Mouse (Mus musculus) adrenal gland, adult 18-20 months (tissue): Measurements from ENCODE around the gene Alox8. TPM values are rescaled to one million over a fixed set of nuclear protein-coding genes. Genes with fewer than 3 reads are reported as not detected.

Experiments
- DNase-seq, 2 experiments: peaks; one replicate each; pipeline ENCODE4 v3.0.0; 2021 to 2022; ENCODE audit warnings: low spot score in 2 of 2
- total RNA-seq, 2 experiments: library from RNA; stranded (reverse); gene quantifications; 1 replicate in 1 of 2; 2 replicates in 1 of 2; pipeline ENCODE4 v1.2.3; 2021

The Alox8 gene
- total RNA-seq, 2 experiments from 2014 or later, result not detected

DNA sequence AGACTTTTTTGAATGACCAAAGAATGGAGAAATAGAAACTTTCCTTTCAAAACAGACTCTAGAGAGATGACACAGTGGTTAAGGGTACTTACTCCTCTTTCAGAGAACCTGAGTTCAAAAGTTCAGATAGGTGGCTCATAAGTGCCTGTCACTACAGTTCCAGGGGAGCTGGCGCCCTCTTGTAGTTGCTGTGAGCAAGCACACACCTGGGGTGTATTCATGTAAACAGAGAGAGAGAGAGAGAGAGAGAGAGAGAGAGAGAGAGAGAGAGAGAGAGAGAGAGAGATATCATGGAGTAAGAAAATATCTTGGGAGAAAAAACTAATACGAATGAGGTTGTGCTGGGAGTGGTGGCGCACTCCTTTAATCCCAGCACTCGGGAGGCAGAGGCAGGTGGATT is 17.5 kb downstream of the Alox8 start:
- no peak for DNase-seq

DNA sequence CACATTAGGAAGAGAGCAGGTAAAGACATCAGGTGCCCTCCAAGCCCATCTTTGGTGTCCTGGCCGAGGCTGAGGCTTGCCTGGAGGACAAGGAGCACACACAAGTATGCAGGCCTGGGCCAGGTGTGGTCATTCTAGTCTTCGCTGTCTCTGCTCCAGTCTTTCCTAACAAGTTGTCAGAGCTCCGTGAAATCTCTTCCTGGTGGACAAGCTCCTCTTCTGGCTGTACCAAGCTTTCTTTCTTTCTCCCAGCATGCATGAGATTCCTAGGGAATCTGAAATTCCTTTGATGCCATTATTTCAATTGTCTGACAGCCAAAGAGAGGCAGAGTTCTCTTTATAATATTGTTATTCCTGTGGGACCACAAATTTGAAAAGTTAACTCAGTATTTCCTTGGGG is 18.1 kb downstream of the Alox8 start:
- DNase-seq, result no peak

DNA sequence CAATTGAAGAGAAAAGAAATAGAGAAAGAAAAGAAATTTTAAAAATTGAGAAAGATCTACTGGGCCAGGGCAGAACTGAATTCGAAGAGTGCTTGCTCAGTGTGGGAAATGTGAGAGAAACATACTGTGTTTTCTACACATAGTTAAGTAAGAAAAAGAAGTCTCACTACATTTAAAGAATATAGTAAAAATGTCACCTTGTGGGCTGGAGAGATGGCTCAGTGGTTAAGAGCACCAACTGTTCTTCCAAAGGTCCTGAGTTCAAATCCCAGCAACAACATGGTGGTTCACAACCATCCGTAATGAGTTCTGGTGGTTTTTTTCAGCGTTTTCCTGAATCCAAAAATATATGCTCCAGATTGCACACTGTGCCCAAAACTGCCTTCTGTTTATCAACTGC is 19.1 kb downstream of the Alox8 start:
- no peak for DNase-seq

DNA sequence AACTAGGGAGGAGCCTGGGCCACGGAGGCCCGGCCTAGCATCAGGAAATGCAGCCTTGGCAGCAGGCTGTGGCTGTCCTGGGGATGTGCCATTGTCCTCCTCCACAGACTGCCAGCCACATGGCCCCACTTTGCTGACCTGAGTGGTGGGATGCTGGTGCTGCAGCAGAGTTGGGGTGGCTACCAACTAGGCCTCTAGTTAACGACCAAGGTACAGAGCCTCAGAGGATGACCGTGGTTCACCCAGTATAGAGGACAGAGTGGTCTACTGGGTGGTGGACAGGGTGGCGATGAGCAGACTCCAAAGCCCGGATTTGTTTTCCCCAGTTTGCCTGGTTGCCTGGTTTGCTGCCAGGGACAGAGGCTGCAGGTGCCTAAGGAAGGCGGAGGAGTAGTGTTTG is 22.9 kb downstream of the Alox8 start:
- no peak for DNase-seq

DNA sequence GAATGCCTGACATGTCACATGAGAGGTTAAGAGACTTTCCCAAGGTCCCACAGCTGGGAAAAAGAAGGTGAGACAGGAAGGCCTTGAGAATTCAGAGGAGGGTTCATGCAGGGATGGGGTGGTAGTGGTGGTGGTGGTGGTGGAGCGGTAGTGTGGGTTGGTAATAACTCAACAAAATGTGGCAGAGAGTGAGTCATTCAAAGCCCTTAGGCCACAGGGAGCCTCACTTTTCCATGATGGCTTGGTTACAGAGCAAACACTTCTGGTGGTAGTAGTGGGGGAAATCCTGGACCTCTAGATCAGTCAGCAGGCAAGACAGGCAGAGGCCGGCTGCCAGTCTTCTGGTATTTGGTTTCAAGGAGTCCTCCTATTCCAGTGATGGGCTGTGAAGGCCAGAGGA is 25.0 kb downstream of the Alox8 start:
- no peak for DNase-seq

DNA sequence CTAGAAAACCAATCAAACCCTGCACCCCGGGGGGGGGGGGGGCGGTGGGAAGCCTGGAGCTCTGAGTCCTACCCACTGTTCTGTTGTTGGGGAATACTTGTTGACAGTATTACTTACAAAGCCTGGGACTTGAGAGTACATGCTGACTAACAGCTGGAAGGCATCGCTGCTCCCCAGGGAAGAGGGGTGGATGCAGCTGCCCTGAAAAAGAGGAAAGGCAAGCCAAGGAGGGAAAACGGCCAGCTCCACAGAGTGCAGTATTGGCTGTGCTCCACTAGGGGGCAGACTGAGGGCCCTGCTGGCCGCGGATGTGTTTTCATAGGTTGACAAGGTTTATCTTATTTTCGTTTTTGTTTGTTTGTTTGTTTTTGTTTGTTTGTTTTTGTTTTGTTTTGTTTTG is 26.0 kb downstream of the Alox8 start:
- peak; percentile 33 to 60 for DNase-seq

DNA sequence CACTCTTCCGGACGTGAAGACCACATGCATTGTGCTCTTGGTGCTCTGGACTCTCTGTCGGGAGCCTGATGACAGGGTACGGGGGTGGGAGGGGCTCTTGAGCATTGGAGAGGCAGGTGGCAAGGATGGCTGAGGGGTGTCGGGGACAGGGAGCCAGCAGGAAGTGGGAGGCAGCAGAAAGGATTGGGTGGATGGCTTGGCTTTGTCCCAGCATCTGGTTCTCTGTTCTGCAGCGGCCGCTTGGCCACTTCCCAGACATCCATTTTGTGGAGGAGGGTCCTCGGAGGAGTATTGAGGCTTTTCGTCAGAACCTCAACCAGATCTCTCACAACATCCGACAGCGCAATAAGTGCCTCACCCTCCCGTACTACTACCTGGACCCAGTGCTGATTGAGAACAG is 28.3 kb downstream of the Alox8 start:
- DNase-seq, result no peak

DNA sequence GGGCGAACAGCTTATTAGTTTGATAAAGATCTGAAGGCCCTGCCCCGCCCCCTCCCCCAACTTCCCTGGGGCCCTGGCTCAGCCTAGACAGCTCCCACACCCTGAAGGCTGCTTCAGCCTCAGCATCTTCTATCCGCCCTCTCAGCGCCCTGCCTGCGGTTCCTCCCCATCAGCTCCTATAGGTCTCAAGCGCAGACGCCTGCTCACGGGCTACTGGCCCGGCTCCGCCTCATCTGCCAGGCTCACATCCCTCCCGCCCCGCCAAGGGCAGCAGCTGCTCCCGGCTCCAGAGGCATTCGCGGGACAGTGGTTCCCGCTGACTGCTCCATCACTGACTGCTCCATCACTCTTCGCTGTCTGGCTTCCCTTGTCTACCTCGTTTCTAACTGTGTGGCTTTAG is 40.8 kb downstream of the Alox8 start, which contains the start of gene Alox12b:
Gene Alox12b, plus strand, starts transcription at position 190 of the 400 bp plus-strand sequence.
- no peak for DNase-seq

DNA sequence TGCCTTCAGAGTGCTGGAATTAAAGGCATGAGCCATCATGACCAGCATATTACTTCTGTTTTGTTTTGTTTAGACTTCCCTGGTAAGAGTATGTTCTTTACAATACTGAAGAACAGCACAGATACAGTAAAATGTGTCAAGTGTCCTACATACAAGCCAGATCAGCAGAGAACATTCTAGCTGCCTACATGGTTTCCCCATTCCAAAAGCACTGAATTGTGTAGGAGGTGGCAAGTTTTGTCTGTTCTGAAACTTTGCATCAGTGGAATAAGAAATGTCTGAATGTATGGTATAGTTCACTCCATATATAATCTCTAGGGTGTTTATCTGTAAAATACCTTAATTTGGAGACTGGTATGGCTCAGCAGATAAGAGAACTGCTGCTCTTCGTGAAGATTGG is 42.3 kb downstream of the Alox8 start:
- no peak for DNase-seq

DNA sequence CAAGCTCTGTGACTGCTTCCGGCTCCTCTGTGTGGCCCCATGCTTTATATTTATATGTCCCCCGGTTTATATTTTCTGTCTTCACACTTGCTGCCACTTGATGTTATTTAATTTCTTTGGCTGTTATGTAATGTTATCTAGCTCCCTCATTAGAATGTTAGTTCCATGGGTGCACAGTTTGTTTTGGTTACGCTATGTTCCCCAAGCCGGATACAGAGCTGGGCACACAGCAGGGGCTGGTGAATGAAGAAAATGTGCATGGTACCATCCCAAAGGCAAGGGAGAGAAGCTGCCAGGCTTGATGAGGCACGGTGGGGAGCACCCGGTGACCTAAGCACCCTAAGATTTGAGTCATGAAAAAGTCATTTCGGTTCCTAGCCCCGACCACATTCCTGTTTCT is 43.8 kb downstream of the Alox8 start:
- DNase-seq, result no peak

DNA sequence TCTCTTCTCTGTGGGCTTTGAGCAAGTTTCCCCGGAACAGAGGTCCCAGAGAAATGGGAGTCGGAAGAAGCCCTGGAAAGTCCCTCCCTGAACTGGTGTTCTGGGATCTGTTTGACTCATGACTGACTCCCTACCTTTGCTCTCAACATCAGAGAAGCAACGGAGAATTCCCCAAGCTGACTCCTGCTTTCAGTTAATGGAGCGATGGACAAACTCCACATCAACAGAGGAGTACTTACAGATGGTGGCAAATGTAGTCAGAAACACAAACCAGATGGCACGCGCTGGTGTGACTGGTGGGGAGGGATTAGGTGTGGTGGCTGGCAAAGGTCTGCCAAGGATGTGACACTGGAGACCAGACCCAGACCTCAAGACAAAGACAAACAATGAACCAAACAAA is 46.6 kb downstream of the Alox8 start:
- DNase-seq, result no peak

DNA sequence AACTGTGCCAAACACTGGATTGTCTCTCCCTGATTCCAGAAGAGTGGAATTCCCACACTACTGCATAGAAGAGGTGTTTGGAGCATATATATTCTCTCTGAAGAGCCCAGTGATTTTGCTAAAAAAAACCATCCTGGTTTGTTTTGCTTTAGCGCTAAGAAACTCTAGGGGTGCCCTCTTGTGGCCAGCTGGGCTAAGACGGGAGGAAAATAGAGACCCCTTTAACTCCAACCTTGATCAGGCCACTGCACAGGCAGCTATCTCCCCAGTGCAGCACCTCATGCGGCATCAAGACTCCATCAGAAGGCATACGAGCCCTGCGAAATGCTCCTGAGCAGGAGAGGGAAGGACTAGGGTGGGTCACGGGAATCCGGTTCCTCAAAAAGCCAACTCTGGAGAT is 47.2 kb downstream of the Alox8 start:
- DNase-seq, result peak; percentile 60 to 70

DNA sequence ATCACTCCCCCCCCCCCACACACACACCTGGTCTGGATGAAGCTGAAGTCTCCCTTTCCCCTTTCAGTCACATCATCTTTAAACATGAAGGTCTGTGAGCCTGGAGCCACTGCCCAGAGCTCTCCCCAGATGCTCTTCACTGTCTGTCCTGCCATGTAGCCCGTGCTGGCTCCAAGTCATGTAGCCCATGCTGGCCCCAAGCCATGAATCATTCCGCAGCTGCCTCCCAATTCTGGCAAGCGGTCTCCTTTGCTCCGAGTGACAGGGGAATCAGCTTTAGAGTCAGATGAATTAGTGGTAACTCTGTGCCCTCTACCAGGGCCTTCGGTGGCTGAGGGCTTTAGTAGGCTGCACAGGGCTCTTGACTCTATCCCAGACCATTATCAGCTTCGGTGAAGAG is 47.9 kb downstream of the Alox8 start:
- no peak for DNase-seq

DNA sequence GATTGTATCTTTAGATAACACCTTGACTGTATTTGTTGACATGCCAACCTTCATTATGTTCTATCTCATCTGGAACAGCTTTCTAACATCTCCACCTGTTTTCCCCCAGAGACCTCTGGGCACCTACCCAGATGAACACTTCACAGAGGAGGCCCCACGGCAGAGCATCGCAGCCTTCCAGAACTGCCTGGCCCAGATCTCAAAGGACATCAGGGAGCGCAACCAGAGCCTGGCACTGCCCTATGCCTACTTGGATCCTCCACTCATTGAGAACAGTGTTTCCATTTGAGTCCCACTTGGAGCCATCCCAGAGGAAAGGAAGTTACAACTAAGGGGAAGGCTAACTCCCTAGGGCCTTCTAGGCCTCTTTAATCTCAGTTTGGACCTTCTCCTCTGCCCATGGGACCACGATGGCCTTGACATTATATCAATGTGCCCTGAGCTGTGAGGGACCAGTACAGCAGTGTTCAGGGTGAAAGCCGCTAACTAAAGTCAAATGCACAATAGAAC is 49.1 kb downstream of the Alox8 start:
- DNase-seq, result no peak

DNA sequence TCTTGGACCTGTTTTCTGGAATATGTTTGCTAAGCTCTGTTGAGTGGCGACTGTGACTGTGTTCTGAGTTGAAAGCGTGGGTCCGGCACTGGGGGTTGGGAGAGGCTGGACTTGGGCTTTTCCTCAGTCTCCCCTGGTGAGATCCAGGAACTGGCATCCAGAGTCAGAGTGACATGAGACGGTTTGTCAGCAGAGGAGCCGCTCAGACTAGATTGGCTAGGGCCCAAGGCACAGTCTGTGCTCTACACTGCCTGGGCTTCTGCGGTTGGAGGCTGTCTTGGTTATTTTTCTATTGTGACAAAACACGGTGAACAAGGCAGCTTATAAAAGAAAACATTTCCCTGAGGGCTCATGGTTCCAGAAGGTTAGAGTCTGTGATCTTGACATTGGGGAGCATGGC is 50.1 kb downstream of the Alox8 start:
- DNase-seq, result no peak

DNA sequence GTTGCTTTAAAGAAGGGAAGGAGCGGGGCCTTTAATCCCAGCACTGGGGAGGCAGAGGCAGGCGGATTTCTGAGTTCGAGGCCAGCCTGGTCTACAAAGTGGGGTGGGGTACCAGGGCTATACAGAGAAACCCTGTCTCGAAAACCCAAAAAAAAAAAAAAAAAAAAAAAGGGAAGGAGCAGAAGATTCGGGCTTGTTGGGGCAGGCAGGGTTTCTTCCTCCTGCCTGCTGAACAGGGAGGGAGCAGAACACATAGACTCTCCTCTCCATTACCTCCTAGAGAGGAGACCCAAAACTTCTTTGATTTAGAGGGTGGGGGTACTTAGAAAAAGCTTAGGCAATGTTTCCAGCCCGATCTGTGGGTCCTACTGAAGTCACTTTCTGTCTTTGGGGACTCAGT is 62.3 kb downstream of the Alox8 start:
- no peak for DNase-seq

DNA sequence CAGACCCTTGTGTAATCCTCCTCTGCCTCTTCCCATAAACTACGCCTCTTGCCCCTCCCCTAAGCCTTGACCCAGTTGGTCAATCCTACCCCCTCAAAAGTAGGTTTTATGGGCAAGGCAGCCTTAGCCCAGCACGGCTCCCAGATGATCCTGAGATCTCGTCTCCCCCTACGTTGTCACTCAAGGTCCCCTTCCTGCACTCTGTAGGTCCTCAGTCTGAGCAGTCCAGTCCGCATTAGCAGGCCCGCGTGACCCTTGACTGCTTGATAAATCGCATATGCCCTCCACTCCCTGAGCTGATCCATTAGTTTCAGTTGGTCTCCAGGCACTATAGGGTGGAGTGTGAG is 63.0 kb downstream of the Alox8 start:
- DNase-seq, result no peak

Other genes starting within 250 kb of the Alox8 start
- 10 to 100 TPM; 18.5 to 19.5 TPM for gene Arhgef15, start 240.4 kb downstream of the Alox8 start, total RNA-seq
- 10 to 100 TPM; 30.6 to 55.5 TPM for gene Slc25a35, start 229.7 kb downstream of the Alox8 start, total RNA-seq
- 10 to 100 TPM; 13.5 to 16.7 TPM for gene Rangrf, start 222.7 kb downstream of the Alox8 start, total RNA-seq
- gene Pfas, start 189.4 kb downstream of the Alox8 start, total RNA-seq, result 10 to 100 TPM; 26.4 to 30.4 TPM
- gene Ctc1, start 181.9 kb downstream of the Alox8 start, total RNA-seq, result 10 to 100 TPM; 20.3 to 28.9 TPM
- 1 to 10 TPM; 1.4 to 1.9 TPM for gene Aurkb, start 152.2 kb downstream of the Alox8 start, total RNA-seq
- gene Borcs6, start 138.1 kb downstream of the Alox8 start, total RNA-seq, result 10 to 100 TPM; 23.7 to 23.9 TPM
- 10 to 100 TPM in 1 of 2 experiments, 1 to 10 TPM in 1; 8.1 to 11.9 TPM for gene Tmem107, start 127.0 kb downstream of the Alox8 start, total RNA-seq
- gene Vamp2, start 109.4 kb downstream of the Alox8 start, total RNA-seq, result 100 to 1,000 TPM; 106 to 137 TPM
- 10 to 100 TPM; 66.6 to 77.7 TPM for gene Per1, start 102.6 kb downstream of the Alox8 start, total RNA-seq
- under 1 TPM in 1 of 2 experiments, not detected in 1; 0.26 TPM for gene Hes7, start 77.4 kb downstream of the Alox8 start, total RNA-seq
- gene 9130213A22Rik, start 75.3 kb downstream of the Alox8 start, total RNA-seq, result under 1 TPM; 0.43 to 0.61 TPM
- 1 to 10 TPM; 1.1 to 1.6 TPM for gene Aloxe3, start 71.9 kb downstream of the Alox8 start, total RNA-seq
- not detected for gene Alox12b, start 40.9 kb downstream of the Alox8 start, total RNA-seq
- under 1 TPM in 1 of 2 experiments, not detected in 1; 0.07 TPM for gene Gucy2e, start 39.2 kb upstream of the Alox8 start, total RNA-seq
- gene Cntrob, start 125.9 kb upstream of the Alox8 start, total RNA-seq, result 1 to 10 TPM; 3.6 to 4.1 TPM
- 10 to 100 TPM; 57.8 to 60.1 TPM for gene Trappc1, start 126.1 kb upstream of the Alox8 start, total RNA-seq
- 1 to 10 TPM; 6.8 to 8.8 TPM for gene Kcnab3, start 128.4 kb upstream of the Alox8 start, total RNA-seq
- gene Rnf227, start 142.6 kb upstream of the Alox8 start, total RNA-seq, result 1 to 10 TPM; 5.2 to 5.5 TPM
- 100 to 1,000 TPM in 1 of 2 experiments, 10 to 100 TPM in 1; 87.6 to 109 TPM for gene Chd3, start 171.6 kb upstream of the Alox8 start, total RNA-seq
- gene Naa38, start 197.6 kb upstream of the Alox8 start, total RNA-seq, result 100 to 1,000 TPM; 139 to 162 TPM
- gene Cyb5d1, start 197.8 kb upstream of the Alox8 start, total RNA-seq, result 10 to 100 TPM; 41.3 to 50.2 TPM
- gene Tmem88, start 200.4 kb upstream of the Alox8 start, total RNA-seq, result 1 to 10 TPM; 7.9 to 8.8 TPM
- 10 to 100 TPM; 32.7 to 34.8 TPM for gene Kdm6b, start 215.8 kb upstream of the Alox8 start, total RNA-seq